Mouse (Mus musculus) cortical plate, adult 2 months (tissue): Measurements from ENCODE around the gene Dnm1.

Experiments used
- CTCF ChIP-seq: fragments of 200-500 bp; IDR thresholded peaks from 2 replicates; pipeline ENCODE4 v1.5.1; 2011; ENCODE audit warnings: mild to moderate bottlenecking, control low read depth, low read length; ENCODE audit not compliant: insufficient read depth; ENCODE audit errors: extremely low read depth
- POLR2A ChIP-seq: fragments of 200-500 bp; IDR thresholded peaks from 2 replicates; pipeline ENCODE4 v1.6.1; 2011; ENCODE audit warnings: mild to moderate bottlenecking, low read length, control low read depth; ENCODE audit not compliant: insufficient read depth; ENCODE audit errors: extremely low read depth

- no peak for TF ChIP-seq CTCF
- no peak for TF ChIP-seq POLR2A
Observed at GRCm38 (mm10) chr2:32319586-32320580, 33.3 kb downstream of the Dnm1 start.
